Mouse (Mus musculus): ENCODE results near the gene Atic. TPM values are rescaled to one million over a fixed set of nuclear protein-coding genes. Genes with fewer than 3 reads are reported as not detected.

The Atic gene
- polyA plus RNA-seq, 1 experiment from 2014 or later: 51.7 TPM

GRCm38 (mm10) chr1:71564291-71564690 lies 7.3 kb downstream of the Atic start:
- Histone ChIP-seq H3K9ac (no peak overlapping the region), H3K4me3 (replicated peaks) (no peak overlapping the region), H3K36me3 (peaks cover 78% of the 10 kb centered on the region), H3K9me3 (replicated peaks) (peaks cover 2% of the 10 kb centered on the region; the same call in 1 of the 2 replicates), H3K4me2 (replicated peaks) (no peak overlapping the region), H3K27me3 (no peaks in the 10 kb centered on the region), H3K4me1 (no peaks in the 10 kb centered on the region), H3K27ac (replicated peaks) (no peak overlapping the region)
- ATAC-seq (ENCODE audit: insufficient number of reproducible peaks, low FRiP score, low TSS enrichment, low read depth): no peak
- 91% methylated on average over 7 of the region's 7 CpGs for WGBS

- Histone ChIP-seq H3K27ac (replicated peaks) (no peak overlapping the region), H3K36me3 (peaks cover 86% of the 10 kb centered on the region), H3K4me3 (replicated peaks) (no peak overlapping the region), H3K9ac (no peak overlapping the region), H3K4me1 (no peaks in the 10 kb centered on the region), H3K27me3 (no peaks in the 10 kb centered on the region), H3K4me2 (replicated peaks) (no peak overlapping the region), H3K9me3 (replicated peaks) (no peaks in the 10 kb centered on the region; the same call in 1 of the 2 replicates)
- WGBS: 74% methylated on average over 16 of the region's 16 CpGs
- ATAC-seq (ENCODE audit: insufficient number of reproducible peaks, low FRiP score, low TSS enrichment, low read depth): no peak; the same call in 1 of the 2 replicates
These were observed 11.1 kb downstream of the Atic start for GRCm38 (mm10) chr1:71567884-71568605.

GRCm38 (mm10) chr1:71570116-71570515 lies 13.2 kb downstream of the Atic start:
- no peaks in the 10 kb centered on the region for H3K4me1 ChIP-seq
- no peaks in the 10 kb centered on the region for H3K27me3 ChIP-seq
- 79% methylated on average over 4 of the region's 4 CpGs for WGBS
- no peak overlapping the region for H3K27ac ChIP-seq (replicated peaks)
- peaks cover 79% of the 10 kb centered on the region for H3K36me3 ChIP-seq
- H3K9me3 ChIP-seq (replicated peaks): no peaks in the 10 kb centered on the region; the same call in 1 of the 2 replicates
- H3K4me3 ChIP-seq (replicated peaks): no peak overlapping the region
- H3K4me2 ChIP-seq (replicated peaks): no peak overlapping the region
- ATAC-seq (ENCODE audit: insufficient number of reproducible peaks, low FRiP score, low TSS enrichment, low read depth): no peak
- no peak overlapping the region for H3K9ac ChIP-seq

- Histone ChIP-seq H3K4me3 (replicated peaks) (no peak overlapping the region), H3K36me3 (peaks cover 75% of the 10 kb centered on the region), H3K9me3 (replicated peaks) (no peaks in the 10 kb centered on the region), H3K9ac (no peak overlapping the region), H3K27me3 (no peaks in the 10 kb centered on the region), H3K27ac (replicated peaks) (no peak overlapping the region), H3K4me1 (no peaks in the 10 kb centered on the region), H3K4me2 (replicated peaks) (no peak overlapping the region)
- ATAC-seq (ENCODE audit: insufficient number of reproducible peaks, low FRiP score, low TSS enrichment, low read depth): no peak
- 88% methylated on average over 7 of the region's 7 CpGs for WGBS
These were observed 19.0 kb downstream of the Atic start for GRCm38 (mm10) chr1:71575987-71576386.

GRCm38 (mm10) chr1:71576837-71577236 lies 19.9 kb downstream of the Atic start:
- 92% methylated on average over 6 of the region's 6 CpGs for WGBS

GRCm38 (mm10) chr1:71579526-71579925 lies 22.6 kb downstream of the Atic start:
- H3K9me3 ChIP-seq (replicated peaks): no peaks in the 10 kb centered on the region
- no peak overlapping the region for H3K9ac ChIP-seq
- no peak overlapping the region for H3K4me2 ChIP-seq (replicated peaks)
- no peak overlapping the region for H3K4me3 ChIP-seq (replicated peaks)
- 87% methylated on average over 4 of the region's 4 CpGs for WGBS
- H3K36me3 ChIP-seq: peaks cover 49% of the 10 kb centered on the region
- no peaks in the 10 kb centered on the region for H3K27me3 ChIP-seq
- H3K4me1 ChIP-seq: no peaks in the 10 kb centered on the region
- no peak overlapping the region for H3K27ac ChIP-seq (replicated peaks)
- ATAC-seq (ENCODE audit: insufficient number of reproducible peaks, low FRiP score, low TSS enrichment, low read depth): no peak

More at GRCm38 (mm10) chr1:71576837-71577236, 19.9 kb downstream of the Atic start:
- Histone ChIP-seq H3K27ac (replicated peaks) (no peak overlapping the region), H3K36me3 (peaks cover 67% of the 10 kb centered on the region), H3K4me1 (no peaks in the 10 kb centered on the region), H3K9me3 (replicated peaks) (no peaks in the 10 kb centered on the region), H3K4me3 (replicated peaks) (no peak overlapping the region), H3K27me3 (no peaks in the 10 kb centered on the region), H3K4me2 (replicated peaks) (no peak overlapping the region), H3K9ac (no peak overlapping the region)
- no peak for ATAC-seq (ENCODE audit: insufficient number of reproducible peaks, low FRiP score, low TSS enrichment, low read depth)

DNA sequence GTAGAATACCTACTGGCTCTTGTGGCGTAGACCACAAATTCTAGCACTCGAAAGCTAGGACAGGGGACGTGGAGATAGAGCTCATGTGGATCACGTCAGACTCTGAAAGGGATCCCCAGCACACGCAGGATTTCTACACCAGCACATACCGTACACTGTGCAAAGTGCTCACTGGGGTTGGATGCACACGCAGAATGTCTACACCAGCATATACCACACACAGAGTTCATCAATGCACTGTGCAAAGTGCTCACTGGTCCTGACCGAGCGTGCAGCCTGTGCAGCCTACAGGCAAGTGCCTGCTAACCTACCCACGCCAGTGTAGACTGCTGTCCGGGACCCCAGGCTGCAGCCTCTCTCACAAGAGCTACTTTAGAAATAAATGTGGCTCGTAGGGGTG lies 23.5 kb downstream of the Atic start:
- Histone ChIP-seq H3K36me3 (peaks cover 49% of the 10 kb centered on the region), H3K27ac (replicated peaks) (no peak overlapping the region), H3K4me2 (replicated peaks) (no peak overlapping the region), H3K4me1 (no peaks in the 10 kb centered on the region), H3K27me3 (no peaks in the 10 kb centered on the region), H3K9ac (no peak overlapping the region), H3K9me3 (replicated peaks) (no peaks in the 10 kb centered on the region), H3K4me3 (replicated peaks) (no peak overlapping the region)
- no peak for ATAC-seq (ENCODE audit: insufficient number of reproducible peaks, low FRiP score, low TSS enrichment, low read depth)
- WGBS: 87% methylated on average over 12 of the region's 12 CpGs

- no peak overlapping the region for H3K27ac ChIP-seq (replicated peaks)
- no peak overlapping the region for H3K4me2 ChIP-seq (replicated peaks)
- 92% methylated on average over 8 of the region's 8 CpGs for whole genome bisulfite sequencing
- H3K36me3 ChIP-seq: peaks cover 49% of the 10 kb centered on the region
- H3K9me3 ChIP-seq (replicated peaks): no peaks in the 10 kb centered on the region
- H3K4me3 ChIP-seq (replicated peaks): no peak overlapping the region
- H3K9ac ChIP-seq: no peak overlapping the region
- H3K4me1 ChIP-seq: no peaks in the 10 kb centered on the region
- H3K27me3 ChIP-seq: no peaks in the 10 kb centered on the region
- no peak for ATAC-seq (ENCODE audit: insufficient number of reproducible peaks, low FRiP score, low TSS enrichment, low read depth)
These were observed 26.4 kb downstream of the Atic start for GRCm38 (mm10) chr1:71583302-71583701.

DNA sequence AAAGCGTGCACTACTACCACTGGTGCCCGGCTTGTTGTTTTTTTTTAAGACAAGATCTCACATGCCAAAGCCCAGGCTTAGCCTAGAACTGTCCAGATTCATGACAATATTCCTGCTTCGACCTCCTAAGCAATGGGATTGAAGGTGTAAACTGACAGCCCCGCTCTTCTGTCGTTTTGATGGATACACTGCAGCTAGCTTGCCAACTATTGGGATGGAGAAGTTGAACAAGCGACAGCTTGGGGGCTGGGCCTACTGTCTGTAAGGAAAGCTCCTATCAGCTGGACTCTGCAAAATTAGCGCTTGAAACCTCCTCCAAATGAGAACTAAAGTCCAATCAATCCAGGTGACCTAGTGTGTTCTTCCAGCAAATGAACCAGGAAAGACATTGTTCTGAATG lies 26.9 kb downstream of the Atic start:
- H3K4me3 ChIP-seq (replicated peaks): no peak overlapping the region
- H3K27me3 ChIP-seq: no peaks in the 10 kb centered on the region
- H3K4me2 ChIP-seq (replicated peaks): no peak overlapping the region
- no peak overlapping the region for H3K27ac ChIP-seq (replicated peaks)
- ATAC-seq (ENCODE audit: insufficient number of reproducible peaks, low FRiP score, low TSS enrichment, low read depth): no peak
- no peaks in the 10 kb centered on the region for H3K4me1 ChIP-seq
- 89% methylated on average over 7 of the region's 7 CpGs for WGBS
- H3K9ac ChIP-seq: no peak overlapping the region
- peaks cover 49% of the 10 kb centered on the region for H3K36me3 ChIP-seq
- no peaks in the 10 kb centered on the region for H3K9me3 ChIP-seq (replicated peaks)

DNA sequence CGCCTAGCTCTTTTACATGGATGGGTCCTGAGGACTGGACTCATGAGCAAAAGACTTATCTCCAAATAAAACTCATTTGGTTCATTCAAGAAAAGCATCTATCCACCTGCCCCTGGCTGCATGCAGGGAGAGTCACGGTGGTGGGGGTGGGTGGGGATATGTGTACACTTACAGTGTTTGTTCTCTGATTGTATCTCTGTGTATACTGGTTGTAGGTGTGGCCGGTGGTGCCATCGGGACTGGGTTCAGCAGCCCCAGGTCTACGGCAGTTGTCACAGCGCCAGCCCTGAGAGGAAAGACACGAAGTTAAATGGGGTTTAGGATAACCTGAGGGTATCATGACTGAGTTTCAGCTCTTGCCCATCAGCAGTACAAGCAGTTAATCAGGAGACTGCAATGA lies 29.7 kb downstream of the Atic start:
- no peak overlapping the region for H3K4me3 ChIP-seq (replicated peaks)
- H3K27me3 ChIP-seq: no peaks in the 10 kb centered on the region
- no peak for ATAC-seq (ENCODE audit: insufficient number of reproducible peaks, low FRiP score, low TSS enrichment, low read depth)
- peaks cover 69% of the 10 kb centered on the region for H3K36me3 ChIP-seq
- H3K27ac ChIP-seq (replicated peaks): no peak overlapping the region
- no peaks in the 10 kb centered on the region for H3K4me1 ChIP-seq
- H3K9me3 ChIP-seq (replicated peaks): no peaks in the 10 kb centered on the region
- WGBS: 91% methylated on average over 7 of the region's 7 CpGs
- H3K4me2 ChIP-seq (replicated peaks): no peak overlapping the region
- no peak overlapping the region for H3K9ac ChIP-seq

- H3K4me1 ChIP-seq: no peaks in the 10 kb centered on the region
- H3K4me3 ChIP-seq (replicated peaks): no peak overlapping the region
- no peaks in the 10 kb centered on the region for H3K27me3 ChIP-seq
- 98% methylated on average over 11 of the region's 11 CpGs for WGBS
- no peak for ATAC-seq (ENCODE audit: insufficient number of reproducible peaks, low FRiP score, low TSS enrichment, low read depth)
- H3K4me2 ChIP-seq (replicated peaks): no peak overlapping the region
- no peak overlapping the region for H3K9ac ChIP-seq
- no peaks in the 10 kb centered on the region for H3K9me3 ChIP-seq (replicated peaks)
- H3K27ac ChIP-seq (replicated peaks): no peak overlapping the region
- H3K36me3 ChIP-seq: peaks cover 87% of the 10 kb centered on the region
These were observed 33.1 kb downstream of the Atic start for GRCm38 (mm10) chr1:71590038-71590437.

DNA sequence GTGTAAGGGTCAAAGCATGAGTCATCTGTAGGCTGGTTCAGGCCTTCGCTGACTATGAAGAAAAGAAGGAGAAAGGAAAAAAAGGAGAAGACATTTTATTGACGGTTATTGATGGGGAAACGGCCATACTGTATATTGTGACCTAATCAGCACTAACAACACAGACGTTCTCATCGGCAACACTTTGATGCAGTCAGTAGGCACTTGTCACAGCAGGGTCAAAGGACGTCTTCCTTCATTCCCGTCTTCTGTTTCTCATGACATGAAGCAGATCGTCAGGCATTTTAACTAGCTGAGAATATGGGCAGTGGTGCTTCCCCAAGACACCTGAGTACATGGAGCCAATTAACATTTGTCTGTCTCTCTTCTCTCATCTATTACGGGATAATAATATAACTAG lies 36.2 kb downstream of the Atic start:
- Histone ChIP-seq H3K27ac (replicated peaks) (no peak overlapping the region), H3K4me2 (replicated peaks) (no peak overlapping the region), H3K27me3 (no peaks in the 10 kb centered on the region), H3K9ac (no peak overlapping the region), H3K36me3 (peaks cover 86% of the 10 kb centered on the region), H3K4me3 (replicated peaks) (no peak overlapping the region), H3K4me1 (no peaks in the 10 kb centered on the region), H3K9me3 (replicated peaks) (no peaks in the 10 kb centered on the region)
- ATAC-seq (ENCODE audit: insufficient number of reproducible peaks, low FRiP score, low TSS enrichment, low read depth): no peak
- WGBS: 93% methylated on average over 9 of the region's 9 CpGs
